Mouse (Mus musculus): ENCODE results near the gene Tsc22d2.

DNA sequence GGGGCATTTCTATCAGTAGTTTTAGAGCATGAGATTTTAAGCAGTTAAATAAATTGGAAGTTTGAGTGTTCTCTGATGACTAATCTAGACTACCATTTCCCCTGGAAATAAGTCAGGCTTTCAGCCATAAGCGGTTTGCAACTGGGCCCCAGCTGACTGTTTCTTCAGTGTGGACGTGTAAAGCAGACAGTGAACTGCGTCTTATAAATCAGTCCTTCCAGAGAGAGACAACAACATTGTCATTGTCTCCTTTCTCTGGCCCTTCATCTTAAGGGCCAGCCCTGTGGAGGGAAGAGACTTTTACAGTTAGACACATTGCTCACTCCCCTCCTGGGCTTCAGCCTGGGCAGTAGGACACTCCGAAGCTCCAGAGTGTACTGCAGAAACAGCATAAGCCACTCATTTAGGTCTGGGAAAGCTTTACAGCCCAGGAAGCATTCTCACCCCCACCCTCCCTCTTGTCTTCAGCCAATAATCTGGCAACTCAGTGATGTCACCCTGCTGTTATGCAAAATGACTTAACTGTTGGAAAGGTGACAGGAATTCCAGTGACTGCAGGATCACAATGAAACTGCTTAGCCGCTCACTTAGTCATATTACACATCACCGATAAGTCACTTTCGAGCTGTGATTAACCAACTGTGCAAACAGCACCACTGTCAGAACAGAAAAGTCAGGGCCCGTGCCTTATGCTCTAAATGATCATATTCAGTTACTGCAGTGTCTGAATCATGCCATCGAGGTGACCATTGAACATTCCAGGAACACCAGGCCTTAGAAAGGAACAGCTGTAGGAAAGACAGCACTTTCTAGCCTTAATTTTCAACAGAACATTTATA, 42.2 kb upstream of the Tsc22d2 start:
- TF ChIP-seq CTCF (IDR thresholded peaks at IDR 0.05; ENCODE audit: low read depth, low read length) (no peak), POLR2A (IDR thresholded peaks at IDR 0.05; ENCODE audit: extremely low read depth, insufficient read depth, low read length) (no peak)

All from liver, adult 2 months (tissue).